Mouse (Mus musculus) small intestine, adult 2 months (tissue): ENCODE measurements around the gene Yjefn3. TPM values are rescaled to one million over a fixed set of nuclear protein-coding genes. Genes with fewer than 3 reads are reported as not detected.
A peak's percentile ranks its signal among the peaks of the same experiment; 100 is the strongest.

Experiments
- H3K27ac ChIP-seq: fragments of 200-500 bp; 2 replicates; pipeline ENCODE4 v1.5.1; 2012; ENCODE audit warnings: low read depth, low read length, control low read depth, inconsistent platforms; ENCODE audit not compliant: insufficient read depth
- H3K27me3 ChIP-seq: fragments of 200-500 bp; 2 replicates; pipeline ENCODE4 v1.6.1; 2012; ENCODE audit warnings: mild to moderate bottlenecking, moderate library complexity, low read length, inconsistent platforms; ENCODE audit not compliant: control insufficient read depth, insufficient read depth
- H3K36me3 ChIP-seq: fragments of 200-500 bp; 2 replicates; pipeline ENCODE4 v1.6.1; 2012; ENCODE audit warnings: mild to moderate bottlenecking, low read length, control low read depth, inconsistent platforms; ENCODE audit not compliant: control insufficient read depth, insufficient read depth
- H3K4me1 ChIP-seq: fragments of 200-500 bp; 2 replicates; pipeline ENCODE4 v1.6.1; 2012; ENCODE audit warnings: low read length, inconsistent platforms, mixed read lengths; ENCODE audit not compliant: control insufficient read depth, insufficient read depth, insufficient read length
- H3K4me3 ChIP-seq: fragments of 200-500 bp; 2 replicates; pipeline ENCODE4 v1.5.1; 2012; ENCODE audit warnings: low read depth, mild to moderate bottlenecking, control low read depth, inconsistent platforms, low read length, moderate library complexity
- CTCF ChIP-seq: fragments of 200-500 bp; IDR thresholded peaks from 2 replicates; pipeline ENCODE4 v1.5.1; 2012; ENCODE audit warnings: low read depth, mild to moderate bottlenecking, control low read depth, inconsistent platforms, low read length, moderate library complexity, mixed read lengths; ENCODE audit not compliant: insufficient replicate concordance, insufficient read length; ENCODE audit errors: extremely low read depth
- POLR2A ChIP-seq: fragments of 200-500 bp; IDR thresholded peaks from 2 replicates; pipeline ENCODE4 v1.6.1; 2012; ENCODE audit warnings: low read depth, mild to moderate bottlenecking, control low read depth, inconsistent platforms, low read length, moderate library complexity
- WGBS: fragments of 180-500 bp; shearing (Covaris S2); methylation state at CpG from one replicate; pipeline ENCODE4 v1.1.7; 2018; 5-methylcytosine and 5-hydroxymethylcytosine counted together
- polyA plus RNA-seq: library from polyadenylated mRNA; depleted of rRNA; stranded (reverse); fragments of >200 nt; gene quantifications from 2 replicates; pipeline ENCODE4 v1.2.3, GENCODE M21; 2012; rRNA removed

Gene Yjefn3
- polyA plus RNA-seq, 1 experiment = 4.6 TPM

GRCm38 (mm10) chr8:69850926-69851506 lies 51.5 kb downstream of the Yjefn3 start:
- peaks cover 5% of the 10 kb centered on the region; the same call in 1 of the 2 replicates for H3K4me1 ChIP-seq
- H3K36me3 ChIP-seq = no peaks in the 10 kb centered on the region
- WGBS = 76% methylated on average over 7 of the region's 7 CpGs
- TF ChIP-seq POLR2A (no peak), CTCF (no peak)
- H3K4me3 ChIP-seq = no peak overlapping the region
- H3K27ac ChIP-seq = no peak overlapping the region
- H3K27me3 ChIP-seq = no peaks in the 10 kb centered on the region

- Histone ChIP-seq H3K27ac (no peak overlapping the region), H3K4me3 (no peak overlapping the region), H3K4me1 (peaks cover 5% of the 10 kb centered on the region; the same call in 1 of the 2 replicates), H3K36me3 (no peaks in the 10 kb centered on the region), H3K27me3 (no peaks in the 10 kb centered on the region)
- 0 out of 2 replicates have a peak, but pooled peaks have one; percentile 39 for TF ChIP-seq CTCF
- no peak for TF ChIP-seq POLR2A
- 34% methylated on average over 3 of the region's 3 CpGs for WGBS
These were observed 52.6 kb downstream of the Yjefn3 start for GRCm38 (mm10) chr8:69849899-69850298.

DNA sequence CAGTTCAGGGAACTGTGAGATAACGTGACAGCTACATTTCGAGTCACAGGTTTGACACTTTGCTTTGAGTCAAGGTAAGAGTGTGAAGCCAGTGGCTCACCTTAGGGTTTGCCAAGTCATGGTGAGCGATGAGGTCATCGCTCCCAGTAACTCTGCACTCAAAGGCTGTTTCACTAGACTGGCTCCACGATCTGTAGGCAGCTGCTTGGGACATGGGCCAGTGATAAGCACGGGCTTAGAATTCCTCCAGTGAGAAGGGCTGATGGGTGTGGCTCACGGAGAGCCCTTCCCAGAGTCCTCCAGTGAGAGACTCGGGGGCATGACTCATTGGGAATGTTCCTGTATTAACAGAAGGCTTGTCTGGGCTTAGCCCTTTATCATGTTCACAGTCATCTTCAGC lies 53.6 kb downstream of the Yjefn3 start:
- Histone ChIP-seq H3K4me3 (no peak overlapping the region), H3K27me3 (no peaks in the 10 kb centered on the region), H3K27ac (no peak overlapping the region), H3K36me3 (no peaks in the 10 kb centered on the region), H3K4me1 (peaks cover 5% of the 10 kb centered on the region; the same call in 1 of the 2 replicates)
- WGBS = 28% methylated on average over 8 of the region's 8 CpGs
- TF ChIP-seq POLR2A = no peak
- no peak for TF ChIP-seq CTCF

DNA sequence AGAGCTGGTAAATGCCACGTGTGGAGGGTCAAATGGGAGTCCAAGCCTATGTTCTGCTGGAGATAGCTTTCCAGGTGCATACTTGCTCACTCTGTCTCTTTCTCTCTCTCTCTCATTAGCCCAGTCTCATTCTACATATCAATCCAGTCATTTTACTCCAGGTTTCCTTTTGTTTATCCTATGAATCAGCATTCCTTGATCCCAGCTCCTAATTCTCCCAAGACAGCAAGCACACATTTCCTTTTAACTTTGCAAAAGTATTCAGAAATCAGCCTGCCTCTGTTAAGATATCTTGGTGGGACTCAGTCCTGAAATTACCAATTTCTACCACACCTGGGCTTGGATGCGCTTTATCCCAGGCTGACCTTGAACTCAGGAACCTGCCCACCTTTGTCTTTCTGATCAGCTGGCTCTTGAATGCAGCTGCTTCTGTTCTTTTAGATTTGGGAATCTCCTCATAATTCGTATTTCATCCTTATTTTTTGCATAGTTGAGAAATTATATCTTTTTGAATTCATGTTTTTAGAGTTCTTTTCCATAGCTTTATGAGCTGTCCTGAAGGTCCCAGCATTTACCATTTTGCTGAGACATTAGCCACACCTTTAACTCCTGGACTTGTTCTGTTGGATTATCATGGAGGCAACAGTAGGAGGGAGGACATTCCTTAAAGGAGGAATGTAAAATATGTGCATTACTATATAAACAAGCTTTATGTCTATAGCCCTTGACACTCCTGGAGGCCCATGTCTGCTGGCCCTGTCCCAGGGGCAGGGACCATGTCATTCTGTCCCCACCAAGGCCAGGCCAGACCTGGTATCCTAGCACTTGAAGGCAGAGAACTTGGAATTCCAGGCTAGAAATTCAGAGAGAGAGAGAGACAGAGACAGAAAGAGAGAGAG lies 55.1 kb downstream of the Yjefn3 start:
- no peaks in the 10 kb centered on the region for H3K27me3 ChIP-seq
- no peak overlapping the region for H3K4me3 ChIP-seq
- TF ChIP-seq POLR2A (no peak), CTCF (no peak)
- 76% methylated on average over 3 of the region's 3 CpGs for WGBS
- H3K4me1 ChIP-seq = peaks cover 5% of the 10 kb centered on the region; the same call in 1 of the 2 replicates
- no peaks in the 10 kb centered on the region for H3K36me3 ChIP-seq
- no peak overlapping the region for H3K27ac ChIP-seq

Other genes starting within 250 kb of the Yjefn3 start
- gene Zfp964, start 248.2 kb downstream of the Yjefn3 start, polyA plus RNA-seq = 0.10 and 0.18 TPM in 2 replicates
- 0.33 and 0.38 TPM in 2 replicates for gene Zfp869, start 192.0 kb downstream of the Yjefn3 start, polyA plus RNA-seq
- gene Zfp963, start 152.7 kb downstream of the Yjefn3 start, polyA plus RNA-seq = 0.41 and 1.9 TPM in 2 replicates
- not detected in 2 replicates for gene Gm20422, start 127.8 kb downstream of the Yjefn3 start, polyA plus RNA-seq
- gene Atp13a1, start 111.5 kb downstream of the Yjefn3 start, polyA plus RNA-seq = 64.3 and 102 TPM in 2 replicates
- gene Zfp866, start 111.5 kb downstream of the Yjefn3 start, polyA plus RNA-seq = 2.2 and 3.7 TPM in 2 replicates
- gene Gmip, start 94.0 kb downstream of the Yjefn3 start, polyA plus RNA-seq = 36.8 and 58.3 TPM in 2 replicates
- gene Lpar2, start 80.3 kb downstream of the Yjefn3 start, polyA plus RNA-seq = 2.0 and 2.2 TPM in 2 replicates
- gene Pbx4, start 70.2 kb downstream of the Yjefn3 start, polyA plus RNA-seq = 2.1 and 9.1 TPM in 2 replicates
- 0.03 and 0.20 TPM in 2 replicates for gene Cilp2, start 15.0 kb downstream of the Yjefn3 start, polyA plus RNA-seq
- gene Tssk6, start 528 bp downstream of the Yjefn3 start, polyA plus RNA-seq = 0.98 and 1.9 TPM in 2 replicates
- 88.6 and 149 TPM in 2 replicates for gene Ndufa13, start 154 bp downstream of the Yjefn3 start, polyA plus RNA-seq
- 46.0 and 101 TPM in 2 replicates for gene Gatad2a, start 93.7 kb upstream of the Yjefn3 start, polyA plus RNA-seq
- 63.2 and 107 TPM in 2 replicates for gene Mau2, start 140.0 kb upstream of the Yjefn3 start, polyA plus RNA-seq
- gene Sugp1, start 140.1 kb upstream of the Yjefn3 start, polyA plus RNA-seq = 6.9 and 10.4 TPM in 2 replicates
- 608 and 1,607 TPM in 2 replicates for gene Tm6sf2, start 170.2 kb upstream of the Yjefn3 start, polyA plus RNA-seq
- gene Hapln4, start 180.7 kb upstream of the Yjefn3 start, polyA plus RNA-seq = 0.53 and 2.5 TPM in 2 replicates
- gene Ncan, start 218.2 kb upstream of the Yjefn3 start, polyA plus RNA-seq = 0.04 TPM in 1 of 2 replicates, not detected in the other
- gene Nr2c2ap, start 228.6 kb upstream of the Yjefn3 start, polyA plus RNA-seq = 4.9 and 9.2 TPM in 2 replicates
- gene Rfxank, start 236.4 kb upstream of the Yjefn3 start, polyA plus RNA-seq = 23.9 and 44.9 TPM in 2 replicates
- gene Borcs8, start 236.8 kb upstream of the Yjefn3 start, polyA plus RNA-seq = 43.3 and 83.7 TPM in 2 replicates
- gene Mef2b, start 237.0 kb upstream of the Yjefn3 start, polyA plus RNA-seq = 1.6 and 5.3 TPM in 2 replicates